22 mouse cellular contexts compared by ENCODE assay signal in the genomic region with DNA sequence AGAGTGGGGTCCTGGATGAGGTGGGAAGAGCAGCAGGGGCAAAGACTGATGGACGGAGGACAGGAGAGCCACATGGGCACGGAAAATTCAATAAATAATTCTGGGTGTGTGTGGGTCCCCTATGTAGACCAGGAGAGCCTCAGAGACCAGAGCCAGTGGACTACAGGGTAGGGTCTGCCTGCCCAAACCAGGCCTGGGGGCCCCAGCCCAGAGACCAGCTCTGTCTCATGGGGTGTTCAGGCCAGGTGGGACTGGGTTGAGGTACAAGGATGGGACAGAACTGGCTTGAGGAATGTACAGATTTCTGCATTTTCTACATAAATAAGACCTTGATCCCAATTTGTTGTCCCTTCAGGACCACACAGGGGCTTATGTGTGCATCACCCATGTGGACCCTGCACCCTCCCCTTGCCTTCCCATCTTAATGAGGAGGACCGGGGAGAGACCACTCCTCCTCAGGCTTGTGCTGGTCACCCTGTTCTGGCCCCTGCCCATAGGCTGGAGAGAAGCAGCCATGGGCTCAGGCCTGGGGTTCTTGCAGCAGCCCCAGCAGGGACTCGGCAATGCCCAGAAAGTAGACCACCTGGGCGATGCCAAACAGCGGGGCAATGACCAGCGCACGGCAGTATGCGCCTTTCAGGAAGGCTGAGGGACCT. TPM values are rescaled to one million over a fixed set of nuclear protein-coding genes. Genes with fewer than 3 reads are reported as not detected.
A peak's percentile ranks its signal among the peaks of the same experiment; 100 is the strongest.
DNase-seq lines count a peak whose midpoint lies in the region; ATAC-seq and TF ChIP-seq lines count a peak whose summit lies in the region.
"Had no signal": no experiment of that assay in that cellular context is flagged by ENCODE, and none has a peak within 500 bp of the region (broad histone marks: within the 10 kb centered on the region; RNA-seq: fewer than 3 reads in every experiment).

No protein-coding gene starts in this region.

- no peak for ATAC-seq in heart, embryonic 11.5 days (replicated peaks; ENCODE audit: insufficient number of reproducible peaks, low FRiP score, low TSS enrichment)
- no peak for ATAC-seq in midbrain, embryonic 12.5 days (ENCODE audit: low FRiP score, low read depth)
- no peak for ATAC-seq in midbrain, embryonic 14.5 days (ENCODE audit: low FRiP score, low TSS enrichment)
- ATAC-seq: hindbrain, postnatal 0 days; lung, postnatal 0 days; Patski had no signal

- no peak overlapping the region for H3K9ac ChIP-seq in heart, embryonic 11.5 days (ENCODE audit: low read depth, low read length)
- H3K9ac ChIP-seq in heart, adult 2 months (ENCODE audit: low read depth, low read length), result no peak overlapping the region
- H3K9ac ChIP-seq in midbrain, embryonic 12.5 days (replicated peaks), result 0 out of 2 replicates have a peak overlapping the region, but pooled peaks have one; percentile 17
- H3K9ac ChIP-seq in midbrain, embryonic 14.5 days (replicated peaks; ENCODE audit: low read length), result no peak overlapping the region
- H3K9ac ChIP-seq: embryonic facial prominence, embryonic 15.5 days; stomach, embryonic 15.5 days had no signal

- intact Hi-C loops in heart, adult 2 months (cut with DNase I), result no loop called here

- H3K79me2 ChIP-seq in heart, adult 2 months (replicated peaks; ENCODE audit: control insufficient read depth, insufficient read depth, low read length), result no peaks in the 10 kb centered on the region

- peaks cover 41% of the 10 kb centered on the region for H3K4me1 ChIP-seq in heart, embryonic 11.5 days (ENCODE audit: control insufficient read depth, insufficient read depth, low read length)
- H3K4me1 ChIP-seq in heart, adult 2 months (ENCODE audit: control insufficient read depth, insufficient read depth, low read length), result peaks cover 7% of the 10 kb centered on the region
- peaks cover 53% of the 10 kb centered on the region for H3K4me1 ChIP-seq in midbrain, embryonic 12.5 days
- peaks cover 26% of the 10 kb centered on the region for H3K4me1 ChIP-seq in midbrain, embryonic 14.5 days (ENCODE audit: control insufficient read depth, insufficient read depth, low read length)
- H3K4me1 ChIP-seq in embryonic facial prominence, embryonic 10.5 days, result peaks cover 57% of the 10 kb centered on the region

- no peak for TF ChIP-seq EP300 in heart, adult 2 months (IDR thresholded peaks at IDR 0.05; ENCODE audit: insufficient read depth, low read depth, low read length)

- 0 out of 2 replicates have a peak, but pooled peaks cover 8% of the 10 kb centered on the region for H3K36me3 ChIP-seq in heart, embryonic 11.5 days (ENCODE audit: control insufficient read depth, insufficient read depth, low read length)
- H3K36me3 ChIP-seq in heart, adult 2 months (ENCODE audit: control insufficient read depth, insufficient read depth, low read length), result no peaks in the 10 kb centered on the region
- H3K36me3 ChIP-seq in midbrain, embryonic 12.5 days, result peaks cover 34% of the 10 kb centered on the region
- H3K36me3 ChIP-seq in midbrain, embryonic 14.5 days (ENCODE audit: control insufficient read depth, insufficient read depth, low read length), result peaks cover 42% of the 10 kb centered on the region
- peaks cover 42% of the 10 kb centered on the region for H3K36me3 ChIP-seq in embryonic facial prominence, embryonic 10.5 days (replicated peaks)

- TF ChIP-seq CTCF in heart, adult 2 months (IDR thresholded peaks at IDR 0.05), result no peak

- TF ChIP-seq POLR2A in heart, adult 2 months (IDR thresholded peaks at IDR 0.05; ENCODE audit: insufficient read depth, low read depth, low read length), result no peak

- no peak overlapping the region for H3K4me2 ChIP-seq in heart, embryonic 11.5 days
- no peak overlapping the region for H3K4me2 ChIP-seq in midbrain, embryonic 12.5 days (replicated peaks)
- no peak overlapping the region for H3K4me2 ChIP-seq in midbrain, embryonic 14.5 days (ENCODE audit: low read length)
- H3K4me2 ChIP-seq: embryonic facial prominence, embryonic 15.5 days; midbrain, embryonic 11.5 days; stomach, embryonic 15.5 days had no signal

- peak; percentile 45 for DNase-seq in cerebellum, adult 11 months
- DNase-seq in cerebellum, postnatal 14 days, result no peak
- no peak for DNase-seq in heart, adult 2 months
- no peak for DNase-seq in midbrain, embryonic 14.5 days
- DNase-seq in embryonic facial prominence, embryonic 10.5 days (ENCODE audit: low spot score), result no peak
- no peak for DNase-seq in urinary bladder, postnatal 25 days (ENCODE audit: low spot score)
- DNase-seq: embryo, embryonic 11 days; kidney, adult 18-20 months; right cerebral cortex, postnatal 14 days had no signal

- no peaks in the 10 kb centered on the region for H3K27me3 ChIP-seq in heart, embryonic 11.5 days (ENCODE audit: control insufficient read depth, insufficient read depth, low read length)
- no peaks in the 10 kb centered on the region for H3K27me3 ChIP-seq in heart, adult 2 months (ENCODE audit: control insufficient read depth, insufficient read depth, low read length)
- H3K27me3 ChIP-seq in midbrain, embryonic 12.5 days, result peaks cover 15% of the 10 kb centered on the region
- no peaks in the 10 kb centered on the region for H3K27me3 ChIP-seq in midbrain, embryonic 14.5 days (ENCODE audit: control insufficient read depth, insufficient read depth, low read length)
- peaks cover 19% of the 10 kb centered on the region for H3K27me3 ChIP-seq in embryonic facial prominence, embryonic 10.5 days (replicated peaks; ENCODE audit: low read depth, poor library complexity, severe bottlenecking)
- H3K27me3 ChIP-seq: embryonic facial prominence, embryonic 15.5 days; Patski; stomach, embryonic 15.5 days had no signal

- H3K27ac ChIP-seq in heart, embryonic 11.5 days (ENCODE audit: low read depth, low read length), result peak overlapping the region; percentile 71
- no peak overlapping the region for H3K27ac ChIP-seq in heart, adult 2 months
- no peak overlapping the region for H3K27ac ChIP-seq in midbrain, embryonic 12.5 days (replicated peaks)
- H3K27ac ChIP-seq in midbrain, embryonic 14.5 days (replicated peaks; ENCODE audit: low read depth, low read length), result no peak overlapping the region
- H3K27ac ChIP-seq in embryonic facial prominence, embryonic 10.5 days (replicated peaks), result no peak overlapping the region
- H3K27ac ChIP-seq: embryonic facial prominence, embryonic 15.5 days; hindbrain, embryonic 10.5 days; kidney, postnatal 0 days; stomach, embryonic 15.5 days had no signal

- H3K9me3 ChIP-seq in heart, embryonic 11.5 days (replicated peaks; ENCODE audit: control insufficient read depth, low read length), result no peaks in the 10 kb centered on the region
- no peaks in the 10 kb centered on the region for H3K9me3 ChIP-seq in midbrain, embryonic 12.5 days
- H3K9me3 ChIP-seq in midbrain, embryonic 14.5 days (ENCODE audit: control insufficient read depth, low read length), result no peaks in the 10 kb centered on the region
- no peaks in the 10 kb centered on the region for H3K9me3 ChIP-seq in embryonic facial prominence, embryonic 10.5 days
- H3K9me3 ChIP-seq: embryonic facial prominence, embryonic 15.5 days; hindbrain, embryonic 10.5 days; stomach, embryonic 15.5 days had no signal

- no peak overlapping the region for H3K4me3 ChIP-seq in heart, embryonic 11.5 days (ENCODE audit: low read depth, low read length)
- H3K4me3 ChIP-seq in heart, adult 2 months, result no peak overlapping the region
- no peak overlapping the region for H3K4me3 ChIP-seq in midbrain, embryonic 12.5 days
- no peak overlapping the region for H3K4me3 ChIP-seq in midbrain, embryonic 14.5 days (replicated peaks; ENCODE audit: low read depth, low read length)
- peak overlapping the region; percentile 11; the same call in 1 of the 2 replicates for H3K4me3 ChIP-seq in embryonic facial prominence, embryonic 10.5 days
- H3K4me3 ChIP-seq: embryonic facial prominence, embryonic 15.5 days; myocyte; stomach, embryonic 15.5 days had no signal

- WGBS in heart, embryonic 11.5 days (ENCODE audit: insufficient replicate concordance), result 92% methylated on average over 9 of the region's 9 CpGs
- 92% methylated on average over 9 of the region's 9 CpGs for WGBS in heart, adult 2 months
- WGBS in midbrain, embryonic 12.5 days, result 94% methylated on average over 9 of the region's 9 CpGs
- 95% methylated on average over 9 of the region's 9 CpGs for WGBS in midbrain, embryonic 14.5 days
- WGBS in embryonic facial prominence, embryonic 10.5 days, result 94% methylated on average over 9 of the region's 9 CpGs

RNA-seq across cellular contexts. Expression of a gene that starts 1.4 kb away (rescaled TPM):
- 7.4 and 9.3 TPM in 2 replicates for polyA plus RNA-seq in heart, embryonic 11.5 days (2014; fragmentation: Nextera tagmentation; extraction: Ambion mirVana)
- 1 to 10 TPM; 1.0 to 1.4 TPM for total RNA-seq in heart, adult 2 months (2021)
- 1.8 and 2.6 TPM in 2 replicates for polyA plus RNA-seq in heart, adult 2 months (2012; rRNA removed)
- polyA plus RNA-seq in midbrain, embryonic 12.5 days (2016; fragmentation: Nextera tagmentation; extraction: Ambion mirVana), result 19.3 and 22.7 TPM in 2 replicates
- polyA plus RNA-seq in midbrain, embryonic 14.5 days (2014; fragmentation: Nextera tagmentation; extraction: Ambion mirVana), result 25.7 and 79.2 TPM in 2 replicates
- polyA plus RNA-seq in embryonic facial prominence, embryonic 10.5 days (2016; fragmentation: Nextera tagmentation; extraction: Ambion mirVana), result 7.7 and 8.4 TPM in 2 replicates
- total RNA-seq: neutrophil, adult 5-6 weeks had no signal
- polyA plus RNA-seq: liver, embryonic 16.5 days had no signal

RNA-seq across cellular contexts. Expression of a gene that starts 7.0 kb away (rescaled TPM):
- polyA plus RNA-seq in heart, embryonic 11.5 days (2014; fragmentation: Nextera tagmentation; extraction: Ambion mirVana), result 19.4 and 19.7 TPM in 2 replicates
- 10 to 100 TPM; 55.8 to 72.6 TPM for total RNA-seq in heart, adult 2 months (2021)
- polyA plus RNA-seq in heart, adult 2 months (2012; rRNA removed), result 85.8 and 88.9 TPM in 2 replicates
- 52.6 and 52.7 TPM in 2 replicates for polyA plus RNA-seq in midbrain, embryonic 12.5 days (2016; fragmentation: Nextera tagmentation; extraction: Ambion mirVana)
- polyA plus RNA-seq in midbrain, embryonic 14.5 days (2014; fragmentation: Nextera tagmentation; extraction: Ambion mirVana), result 82.9 and 84.3 TPM in 2 replicates
- 49.3 and 52.2 TPM in 2 replicates for polyA plus RNA-seq in embryonic facial prominence, embryonic 10.5 days (2016; fragmentation: Nextera tagmentation; extraction: Ambion mirVana)

RNA-seq across cellular contexts. Expression of a gene that starts 13.1 kb away (rescaled TPM):
- 9.5 and 9.6 TPM in 2 replicates for polyA plus RNA-seq in heart, embryonic 11.5 days (2014; fragmentation: Nextera tagmentation; extraction: Ambion mirVana)
- total RNA-seq in heart, adult 2 months (2021), result under 1 TPM; 0.37 to 0.70 TPM
- polyA plus RNA-seq in heart, adult 2 months (2012; rRNA removed), result 1.8 and 2.0 TPM in 2 replicates
- 9.6 and 12.3 TPM in 2 replicates for polyA plus RNA-seq in midbrain, embryonic 12.5 days (2016; fragmentation: Nextera tagmentation; extraction: Ambion mirVana)
- 2.3 and 3.6 TPM in 2 replicates for polyA plus RNA-seq in midbrain, embryonic 14.5 days (2014; fragmentation: Nextera tagmentation; extraction: Ambion mirVana)
- 24.9 and 26.0 TPM in 2 replicates for polyA plus RNA-seq in embryonic facial prominence, embryonic 10.5 days (2016; fragmentation: Nextera tagmentation; extraction: Ambion mirVana)

RNA-seq across cellular contexts. Expression of a gene that starts 16.5 kb away (rescaled TPM):
- 873 and 1,016 TPM in 2 replicates for polyA plus RNA-seq in heart, embryonic 11.5 days (2014; fragmentation: Nextera tagmentation; extraction: Ambion mirVana)
- 100 to 1,000 TPM; 848 to 928 TPM for total RNA-seq in heart, adult 2 months (2021)
- polyA plus RNA-seq in heart, adult 2 months (2012; rRNA removed), result 404 and 421 TPM in 2 replicates
- polyA plus RNA-seq in midbrain, embryonic 12.5 days (2016; fragmentation: Nextera tagmentation; extraction: Ambion mirVana), result 884 and 899 TPM in 2 replicates
- 772 and 804 TPM in 2 replicates for polyA plus RNA-seq in midbrain, embryonic 14.5 days (2014; fragmentation: Nextera tagmentation; extraction: Ambion mirVana)
- polyA plus RNA-seq in embryonic facial prominence, embryonic 10.5 days (2016; fragmentation: Nextera tagmentation; extraction: Ambion mirVana), result 1,198 and 1,200 TPM in 2 replicates

RNA-seq across cellular contexts. Expression of a gene that starts 16.8 kb away (rescaled TPM):
- 29.3 and 32.2 TPM in 2 replicates for polyA plus RNA-seq in heart, embryonic 11.5 days (2014; fragmentation: Nextera tagmentation; extraction: Ambion mirVana)
- total RNA-seq in heart, adult 2 months (2021), result 10 to 100 TPM; 13.4 to 14.9 TPM
- 23.4 and 29.5 TPM in 2 replicates for polyA plus RNA-seq in heart, adult 2 months (2012; rRNA removed)
- polyA plus RNA-seq in midbrain, embryonic 12.5 days (2016; fragmentation: Nextera tagmentation; extraction: Ambion mirVana), result 47.0 and 48.2 TPM in 2 replicates
- polyA plus RNA-seq in midbrain, embryonic 14.5 days (2014; fragmentation: Nextera tagmentation; extraction: Ambion mirVana), result 48.3 and 49.3 TPM in 2 replicates
- 48.5 and 50.8 TPM in 2 replicates for polyA plus RNA-seq in embryonic facial prominence, embryonic 10.5 days (2016; fragmentation: Nextera tagmentation; extraction: Ambion mirVana)
